Mouse (Mus musculus) left cerebral cortex, adult 2 months (tissue): Measurements from ENCODE around the gene Olfr49. TPM values are rescaled to one million over a fixed set of nuclear protein-coding genes. Genes with fewer than 3 reads are reported as not detected.

ENCODE experiments used
- DNase-seq, 2 experiments: peaks; one replicate each; pipeline ENCODE4 v3.0.0; 2021 to 2022; ENCODE audit warnings: low spot score in 2 of 2, mixed read lengths in 1 of 2; ENCODE audit errors: extremely low spot score in 1 of 2
- H3K27ac ChIP-seq: fragments of 200-600 bp; 2 replicates; pipeline ENCODE4 v1.8.1; 2022
- H3K4me3 ChIP-seq: fragments of 200-600 bp; 2 replicates; pipeline ENCODE4 v1.8.1; 2022
- CTCF ChIP-seq: fragments of 200-600 bp; IDR thresholded peaks from 2 replicates; pipeline ENCODE4 v1.8.1; 2022; ENCODE audit warnings: antibody characterized with exemption, mild to moderate bottlenecking, moderate library complexity
- intact Hi-C: fragments of 180-260 bp; cut with DNase I; formaldehyde crosslinking; loops from one replicate; pipeline ENCODE4 v1.15.1; 2025
- total RNA-seq, 2 experiments: library from RNA; stranded (reverse); gene quantifications; 2 replicates each; pipeline ENCODE4 v1.2.3; 2021

Gene Olfr49
- total RNA-seq, 2 experiments from 2014 or later: not detected

- intact Hi-C loops: loop anchor here (2.0 kb wide), 1 partner anchor 102 kb away; the partner anchor contains the start of gene Oxa1l
- H3K27ac ChIP-seq: peak overlapping the region; percentile 42
- H3K4me3 ChIP-seq: peak overlapping the region; percentile 72
- peak; percentile 80 to 85 for DNase-seq
- TF ChIP-seq CTCF: no peak
Measured at GRCm38 (mm10) chr14:54259003-54259721, 25.6 kb downstream of the Olfr49 start.

DNA sequence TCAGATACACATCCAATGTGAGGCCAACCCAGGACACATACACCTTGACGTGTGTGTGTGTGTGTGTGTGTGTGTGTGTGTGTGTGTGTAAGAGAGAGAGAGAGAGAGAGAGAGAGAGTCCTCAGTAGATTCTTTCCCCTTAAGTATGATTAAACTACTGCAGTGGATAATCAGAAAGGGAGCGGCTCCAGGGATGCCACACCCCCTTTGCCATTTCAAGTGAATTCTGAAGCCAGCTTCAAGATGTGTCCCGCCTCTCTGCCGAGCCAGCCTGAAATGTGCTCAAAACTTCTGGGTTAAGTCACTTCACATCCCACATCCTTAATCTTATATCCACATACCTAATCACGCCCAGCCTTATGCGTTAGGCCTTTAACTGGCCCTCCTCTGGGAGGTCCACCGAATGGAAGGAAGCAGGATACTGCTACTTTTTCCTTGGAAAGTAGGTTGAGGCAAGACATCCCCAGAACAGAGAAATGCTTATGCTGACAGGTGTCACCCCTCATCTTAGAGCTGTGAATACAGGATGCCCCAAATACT lies 26.5 kb downstream of the Olfr49 start:
- DNase-seq: no peak
- TF ChIP-seq CTCF: no peak
- no peak overlapping the region for H3K4me3 ChIP-seq
- intact Hi-C loops: loop anchor here (2.0 kb wide), 1 partner anchor 103 kb away; the partner anchor contains the start of gene Oxa1l
- no peak overlapping the region for H3K27ac ChIP-seq

DNA sequence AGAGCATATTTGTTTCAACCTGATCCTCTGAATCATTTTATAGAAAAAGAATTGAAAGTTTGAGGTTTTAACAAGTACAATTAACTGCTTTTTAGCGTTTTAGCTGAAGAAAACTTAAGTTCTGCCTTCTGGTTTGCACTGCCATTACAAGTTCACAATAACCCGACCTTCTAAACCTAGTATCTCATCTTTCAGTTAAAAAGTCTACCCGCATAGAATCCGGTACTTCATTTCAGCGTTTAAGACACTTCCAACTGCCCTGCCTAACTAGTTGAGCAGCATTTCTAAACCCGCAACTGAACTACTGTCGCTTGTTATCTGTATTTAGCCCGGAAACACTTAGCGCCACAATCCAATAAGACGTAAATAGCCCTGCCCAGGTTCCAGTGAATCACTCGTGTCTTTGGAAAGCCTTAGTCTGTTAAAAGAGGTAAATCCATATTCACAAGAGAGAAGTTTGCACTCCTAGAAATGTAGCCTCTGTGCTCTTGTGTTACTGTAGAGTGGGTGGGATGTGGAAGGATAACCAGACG lies 30.0 kb downstream of the Olfr49 start:
- H3K27ac ChIP-seq: no peak overlapping the region; the same call in 1 of the 2 replicates
- intact Hi-C loops: loop anchor here (5.0 kb wide), 2 partner anchors 158 to 173 kb away; partner anchors contain the start of gene Mrpl52
- TF ChIP-seq CTCF: no peak
- H3K4me3 ChIP-seq: peak overlapping the region; percentile 81
- DNase-seq: no peak

- Histone ChIP-seq H3K4me3 (peak within 1 kb of the TSS; percentile 81), H3K27ac (peak within 1 kb of the TSS; percentile 91)
- intact Hi-C loops: loop anchor here (5.0 kb wide), 2 partner anchors 158 to 173 kb away; partner anchors contain the start of gene Mrpl52
- peak; percentile 11 for TF ChIP-seq CTCF
- peak; percentile 98 for DNase-seq
Measured at GRCm38 (mm10) chr14:54253741-54254291, 30.9 kb downstream of the Olfr49 start, which contains the start of the genes Dad1 and Abhd4. Dad1 (minus strand) TSS chr14:54254104. Abhd4 (plus strand) TSS chr14:54254188.

DNA sequence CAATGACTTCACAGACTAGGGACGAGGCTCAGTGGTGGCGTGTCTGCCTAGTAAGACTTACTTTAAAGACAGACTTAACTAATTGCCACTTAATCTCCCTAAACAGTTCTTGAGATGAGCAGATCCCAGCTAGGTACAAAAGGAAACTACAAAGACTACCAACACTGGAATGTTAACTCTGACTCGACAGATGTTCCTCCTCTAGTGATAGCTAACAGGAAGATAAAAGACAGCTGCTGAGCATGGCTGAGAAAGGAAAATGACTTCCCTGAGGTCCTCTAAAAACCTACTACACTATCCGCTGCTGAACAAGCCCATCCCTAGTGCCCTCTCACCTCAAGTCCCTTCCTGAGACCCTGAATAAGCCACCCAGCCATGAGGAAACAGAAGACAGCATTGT lies 34.6 kb downstream of the Olfr49 start:
- no peak overlapping the region for H3K27ac ChIP-seq
- DNase-seq: no peak
- intact Hi-C loops: loop anchor here (5.0 kb wide), 2 partner anchors 162 to 177 kb away; partner anchors contain the start of gene Mrpl52
- no peak for TF ChIP-seq CTCF
- no peak overlapping the region for H3K4me3 ChIP-seq

GRCm38 (mm10) chr14:54249326-54249725 lies 35.4 kb downstream of the Olfr49 start:
- no peak for DNase-seq
- no peak for TF ChIP-seq CTCF
- Histone ChIP-seq H3K27ac (no peak overlapping the region), H3K4me3 (no peak overlapping the region)
- intact Hi-C loops: no loop called here

- Histone ChIP-seq H3K27ac (no peak overlapping the region), H3K4me3 (no peak overlapping the region)
- intact Hi-C loops: no loop called here
- no peak for TF ChIP-seq CTCF
- no peak for DNase-seq
Measured at GRCm38 (mm10) chr14:54246232-54246631, 38.5 kb downstream of the Olfr49 start.

GRCm38 (mm10) chr14:54244183-54244582 lies 40.6 kb downstream of the Olfr49 start:
- Histone ChIP-seq H3K4me3 (no peak overlapping the region), H3K27ac (no peak overlapping the region)
- intact Hi-C loops: no loop called here
- no peak for TF ChIP-seq CTCF
- DNase-seq: no peak

GRCm38 (mm10) chr14:54240542-54240941 lies 44.2 kb downstream of the Olfr49 start:
- intact Hi-C loops: no loop called here
- no peak overlapping the region for H3K4me3 ChIP-seq
- no peak for TF ChIP-seq CTCF
- H3K27ac ChIP-seq: no peak overlapping the region
- DNase-seq: no peak

- intact Hi-C loops: loop anchor here (1.0 kb wide), 1 partner anchor 210 kb away; no protein-coding TSS in a partner anchor
Measured at GRCm38 (mm10) chr14:54239002-54239736, 45.6 kb downstream of the Olfr49 start.

GRCm38 (mm10) chr14:54236881-54237280 lies 47.9 kb downstream of the Olfr49 start:
- Histone ChIP-seq H3K4me3 (no peak overlapping the region), H3K27ac (no peak overlapping the region)
- TF ChIP-seq CTCF: no peak
- intact Hi-C loops: no loop called here
- DNase-seq: no peak

More at GRCm38 (mm10) chr14:54239002-54239736, 45.6 kb downstream of the Olfr49 start:
- TF ChIP-seq CTCF: peak; percentile 95
- no peak overlapping the region for H3K27ac ChIP-seq
- no peak overlapping the region for H3K4me3 ChIP-seq
- DNase-seq: peak; percentile 76 to 83
